Mouse (Mus musculus) lung, postnatal 10 days (tissue): Measurements from ENCODE around the gene Rsad2.
A peak's percentile ranks its signal among the peaks of the same experiment; 100 is the strongest.

Experiments
- DNase-seq: peaks from one replicate; pipeline ENCODE4 v3.0.0; 2021

Gene Rsad2

DNA sequence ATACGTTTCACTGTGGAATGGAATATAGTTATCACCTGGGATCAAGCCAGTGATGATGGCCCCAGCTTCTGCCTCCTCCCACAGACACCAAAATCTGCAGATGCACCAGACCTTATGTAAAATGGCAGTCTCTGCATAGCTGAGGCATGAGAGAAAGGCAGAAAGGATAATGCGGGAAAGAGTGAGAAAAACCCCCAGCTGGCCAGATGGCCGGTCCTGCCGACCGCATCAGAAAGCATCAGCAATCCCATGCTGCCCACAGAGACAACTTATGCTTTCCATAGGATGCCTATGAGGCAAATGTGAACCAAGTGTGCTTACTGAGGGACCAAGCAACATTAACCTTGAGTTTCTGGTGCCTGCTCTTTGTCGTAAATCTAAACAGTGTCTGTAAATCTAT is 56.9 kb downstream of the Rsad2 start:
- no peak for DNase-seq

DNA sequence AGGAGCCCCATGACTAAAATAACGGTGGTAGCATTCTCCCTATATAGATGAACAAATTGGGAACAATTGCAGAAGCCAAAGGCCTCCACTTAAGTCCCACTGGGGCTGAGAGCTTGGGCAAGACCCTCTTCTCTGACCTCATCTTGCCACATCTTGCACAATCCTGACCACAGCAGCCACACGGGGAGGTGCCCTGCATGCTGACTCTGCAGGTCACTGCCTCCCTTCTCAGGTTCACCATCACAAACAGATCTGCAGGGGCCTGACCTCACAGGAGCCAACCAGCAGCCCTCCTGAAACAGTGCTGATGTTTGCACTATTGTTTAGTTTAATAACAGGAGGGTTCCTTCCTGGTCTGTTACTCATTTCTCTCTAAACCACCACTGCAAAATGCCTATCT is 57.7 kb downstream of the Rsad2 start:
- peak; percentile 45 for DNase-seq

DNA sequence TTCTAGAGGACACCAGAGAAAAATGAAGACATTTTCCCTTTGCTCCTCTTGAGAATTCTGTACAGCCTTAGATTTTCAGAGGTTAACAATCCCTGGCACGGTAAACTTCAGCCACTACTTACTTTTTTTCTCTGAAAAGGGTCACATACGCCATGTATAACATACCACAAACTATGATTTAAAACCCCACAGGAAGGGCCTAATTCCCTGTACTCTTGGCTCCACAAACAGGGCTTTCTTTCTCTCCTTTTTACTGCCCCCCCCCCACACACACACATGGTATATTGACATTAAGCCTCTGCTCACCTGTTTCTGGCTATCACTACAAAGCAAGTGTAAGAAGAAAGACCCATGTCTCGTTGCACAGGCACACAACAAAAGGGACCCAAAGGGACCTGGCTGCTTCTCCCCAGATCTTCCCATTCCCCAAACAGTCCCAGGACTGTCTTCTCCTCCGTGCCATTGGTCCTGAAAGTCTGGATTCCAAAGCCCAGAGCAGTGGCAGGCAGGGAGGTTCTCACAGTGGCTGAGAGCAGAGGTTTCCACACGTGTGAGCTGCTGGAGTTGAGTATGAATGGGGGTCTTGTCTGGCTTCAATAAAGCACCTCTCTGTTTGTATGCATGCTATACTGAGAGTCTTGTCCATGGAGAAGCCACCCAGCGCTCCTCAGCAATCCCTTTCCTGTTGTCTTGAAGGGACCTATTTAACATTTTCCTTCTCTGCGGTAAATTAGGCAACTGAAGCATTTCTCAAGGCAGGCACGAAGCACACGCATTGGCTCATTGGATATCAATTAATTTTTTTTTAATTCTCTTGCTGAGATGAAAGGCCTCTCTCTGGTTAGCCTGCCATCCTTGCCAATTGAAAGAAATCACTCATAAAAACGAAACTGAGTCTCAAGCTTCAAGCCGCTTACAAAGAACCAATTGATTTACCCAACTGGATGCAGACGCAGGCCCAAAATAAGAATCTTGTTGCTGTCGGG is 61.5 kb downstream of the Rsad2 start:
- DNase-seq: no peak

DNA sequence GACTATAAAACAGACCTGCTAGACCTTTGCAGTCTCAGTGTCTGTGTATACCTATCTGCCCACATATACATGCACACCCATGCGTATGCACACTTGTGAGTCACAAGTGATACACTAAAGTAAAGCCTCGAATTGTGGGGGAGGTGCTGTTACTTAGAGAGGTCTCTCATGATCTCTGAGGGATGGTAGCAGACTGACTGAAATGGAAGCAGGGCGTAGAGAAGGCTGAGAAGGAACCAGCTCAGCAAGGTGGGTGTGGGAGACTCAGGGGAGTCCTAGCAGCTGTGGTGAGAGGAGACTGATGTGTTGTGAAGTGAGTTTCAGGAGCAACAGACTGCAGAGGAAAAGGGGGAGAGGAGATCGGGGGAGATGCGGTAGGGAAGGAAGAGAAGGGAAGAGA is 63.0 kb downstream of the Rsad2 start:
- no peak for DNase-seq
